Mouse (Mus musculus) macrophage (primary cell): Measurements from ENCODE around the gene Timm10b. TPM values are rescaled to one million over a fixed set of nuclear protein-coding genes. Genes with fewer than 3 reads are reported as not detected.
A peak's percentile ranks its signal among the peaks of the same experiment; 100 is the strongest.

ENCODE experiments used
- H3K27ac ChIP-seq: fragments of 350-480 bp; formaldehyde crosslinking; 2 replicates; pipeline ENCODE4 v1.9.0; 2021
- H3K36me3 ChIP-seq: fragments of 350-480 bp; formaldehyde crosslinking; 2 replicates; pipeline ENCODE4 v1.9.0; 2021; ENCODE audit errors: inconsistent target
- H3K4me3 ChIP-seq: fragments of 350-480 bp; formaldehyde crosslinking; 2 replicates; pipeline ENCODE4 v1.9.0; 2021; ENCODE audit errors: inconsistent target
- H3K79me2 ChIP-seq: fragments of 350-480 bp; formaldehyde crosslinking; 2 replicates; pipeline ENCODE4 v1.9.0; 2021; ENCODE audit errors: inconsistent target
- WGBS: methylation state at CpG from one replicate; pipeline ENCODE4 v1.1.7; 2026; ENCODE audit warnings: inconsistent platforms; ENCODE audit not compliant: missing documents; 5-methylcytosine and 5-hydroxymethylcytosine counted together
- polyA plus RNA-seq: library from polyadenylated mRNA; stranded (reverse); fragments of 250-400 nt; gene quantifications from 3 replicates; pipeline ENCODE4 v1.2.4, GENCODE M21; 2018; ENCODE audit warnings: inconsistent platforms

The Timm10b gene
- polyA plus RNA-seq, 1 experiment from 2014 or later, result 36.5 TPM

DNA sequence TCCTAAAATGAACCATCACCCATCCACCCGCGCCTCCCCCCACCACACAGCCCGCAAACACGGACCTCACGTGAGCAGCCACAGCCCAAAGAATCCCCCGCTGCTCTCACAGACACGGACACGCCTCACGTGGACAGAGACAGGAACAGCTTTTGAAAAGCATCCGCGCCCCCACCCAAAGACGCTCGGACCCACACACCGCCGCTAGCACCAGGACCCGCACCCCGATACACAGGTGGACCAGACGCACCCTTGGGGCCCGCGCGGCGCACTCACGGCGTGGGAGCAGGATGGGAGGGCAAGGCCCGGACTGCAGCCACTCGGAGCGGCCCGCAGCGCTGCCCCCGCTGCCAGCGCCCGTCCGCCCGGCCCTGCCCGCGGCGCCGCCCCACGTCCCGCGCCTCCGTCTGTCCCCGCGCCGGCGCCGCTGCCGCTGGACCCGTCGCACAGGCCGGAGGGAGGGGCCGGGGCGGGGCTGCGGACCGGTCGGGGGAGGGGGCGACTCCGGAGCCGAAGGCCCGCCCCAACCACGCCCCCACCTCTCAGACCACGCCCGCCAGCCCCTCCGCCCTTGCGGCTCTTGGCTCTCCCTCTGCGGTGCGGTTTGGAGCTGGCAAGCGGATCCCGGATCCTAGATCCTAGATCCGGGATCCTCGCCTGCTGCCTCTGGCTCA is 6.6 kb upstream of the Timm10b start, which contains the start of gene Trim3:
TSS of gene Trim3 (minus strand) at position 445 of the 674 bp plus-strand sequence.
- Histone ChIP-seq H3K79me2 (peaks cover 34% of the 10 kb centered on the region), H3K4me3 (peak within 1 kb of the TSS; percentile 63), H3K27ac (0 out of 2 replicates have a peak within 1 kb of the TSS, but pooled peaks have one; percentile 17), H3K36me3 (peaks cover 11% of the 10 kb centered on the region)
- 1% methylated on average over 59 of the region's 71 CpGs for WGBS

DNA sequence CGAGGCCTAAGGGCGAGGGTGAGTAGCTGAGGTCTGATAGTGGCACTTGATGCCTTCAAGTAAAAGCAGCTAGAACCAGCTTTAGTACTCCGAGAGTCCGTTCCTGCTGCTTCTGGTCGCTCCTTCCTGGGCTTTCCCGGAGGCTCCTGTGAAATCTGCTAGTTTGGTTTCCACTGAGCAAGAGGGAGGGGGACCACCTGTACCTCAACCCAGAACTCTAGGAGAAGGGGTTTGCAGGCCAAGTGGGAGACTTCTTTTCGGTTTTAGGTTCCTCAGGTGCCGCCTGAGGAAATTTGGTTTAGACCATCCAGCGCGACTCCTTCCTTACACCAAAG is 6.1 kb upstream of the Timm10b start:
- H3K79me2 ChIP-seq, result peaks cover 30% of the 10 kb centered on the region
- H3K27ac ChIP-seq, result 0 out of 2 replicates have a peak overlapping the region, but pooled peaks have one; percentile 17
- peaks cover 11% of the 10 kb centered on the region for H3K36me3 ChIP-seq
- peak overlapping the region; percentile 45 for H3K4me3 ChIP-seq
- 5% methylated on average over 10 of the region's 10 CpGs for WGBS

DNA sequence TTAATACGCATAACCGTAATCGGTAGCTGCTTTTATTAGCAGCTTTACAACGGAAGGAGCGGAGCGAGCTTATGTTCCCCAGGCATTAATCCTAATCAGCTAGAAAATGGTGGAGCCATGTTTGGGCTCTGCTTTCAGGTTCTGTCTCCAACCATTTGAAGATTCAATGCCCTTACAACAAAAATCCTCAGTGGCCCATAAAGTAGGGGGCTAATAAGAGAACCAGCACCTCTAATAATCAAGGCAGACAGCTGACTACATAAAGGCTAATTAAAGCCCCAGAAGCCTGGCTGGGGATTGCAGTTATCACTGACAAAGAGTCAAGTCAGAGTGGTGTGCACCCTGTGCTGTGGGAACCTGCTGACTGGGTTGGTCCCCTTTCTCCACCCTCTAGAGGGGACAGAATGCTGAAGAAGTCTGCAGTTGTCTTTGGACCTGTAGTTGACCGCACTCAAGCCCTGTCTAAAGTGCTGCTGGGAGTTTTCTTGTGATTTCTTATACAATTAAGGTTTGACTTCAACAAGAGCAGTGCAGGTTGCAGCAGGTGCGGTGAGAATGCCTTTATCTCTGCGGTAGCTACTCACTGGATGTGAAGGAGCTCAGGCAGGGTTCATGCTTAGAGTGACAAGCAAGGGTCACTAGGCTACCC is 5.5 kb upstream of the Timm10b start:
- Histone ChIP-seq H3K4me3 (no peak overlapping the region), H3K79me2 (peaks cover 33% of the 10 kb centered on the region), H3K27ac (no peak overlapping the region), H3K36me3 (peaks cover 11% of the 10 kb centered on the region)
- 68% methylated on average over 9 of the region's 9 CpGs for WGBS

DNA sequence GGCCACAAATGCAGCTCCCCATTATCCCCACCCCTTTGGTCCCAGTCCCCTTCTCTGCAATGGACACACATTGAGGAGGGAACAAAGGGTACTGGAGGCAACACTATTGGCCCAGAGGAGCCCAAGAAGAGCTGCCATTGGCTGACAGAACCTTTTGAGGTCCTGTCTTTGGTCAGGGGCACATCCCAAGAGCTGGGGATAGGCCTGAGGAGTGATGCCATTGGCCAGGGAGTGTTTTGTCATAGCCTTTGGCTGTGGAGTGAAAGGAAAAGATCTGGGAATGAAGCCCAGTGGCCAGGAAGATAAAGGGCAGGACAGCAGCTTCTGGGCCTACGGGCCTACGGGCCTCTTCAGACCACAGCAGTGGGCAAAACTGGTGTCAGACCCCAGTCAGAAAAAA is 4.1 kb upstream of the Timm10b start:
- peaks cover 11% of the 10 kb centered on the region for H3K36me3 ChIP-seq
- 92% methylated on average over 2 of the region's 2 CpGs for WGBS
- H3K27ac ChIP-seq, result no peak overlapping the region
- H3K4me3 ChIP-seq, result no peak overlapping the region
- H3K79me2 ChIP-seq, result peaks cover 34% of the 10 kb centered on the region

DNA sequence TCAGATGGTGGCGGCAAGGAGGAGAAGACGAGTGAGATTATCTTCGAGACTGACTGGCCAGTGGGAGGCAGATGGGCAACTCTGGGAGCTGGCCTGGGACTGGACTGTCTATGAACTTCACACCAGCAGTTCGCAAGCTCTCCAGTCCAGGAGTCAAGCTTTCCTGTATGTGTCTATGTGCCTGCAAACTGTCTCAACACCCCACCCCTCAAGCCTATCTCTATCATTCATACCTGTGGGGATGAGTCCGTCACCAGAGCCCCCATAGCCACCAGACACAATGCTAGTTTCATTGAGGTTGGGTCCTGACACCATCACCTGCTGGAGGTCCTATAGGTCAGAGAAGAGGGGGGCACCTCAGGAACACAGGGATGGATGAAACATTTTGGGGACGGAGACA is 1.1 kb upstream of the Timm10b start:
- peaks cover 18% of the 10 kb centered on the region for H3K36me3 ChIP-seq
- H3K27ac ChIP-seq, result no peak overlapping the region
- peaks cover 27% of the 10 kb centered on the region; the same call in 1 of the 2 replicates for H3K79me2 ChIP-seq
- no peak overlapping the region for H3K4me3 ChIP-seq
- 93% methylated on average over 6 of the region's 6 CpGs for WGBS

DNA sequence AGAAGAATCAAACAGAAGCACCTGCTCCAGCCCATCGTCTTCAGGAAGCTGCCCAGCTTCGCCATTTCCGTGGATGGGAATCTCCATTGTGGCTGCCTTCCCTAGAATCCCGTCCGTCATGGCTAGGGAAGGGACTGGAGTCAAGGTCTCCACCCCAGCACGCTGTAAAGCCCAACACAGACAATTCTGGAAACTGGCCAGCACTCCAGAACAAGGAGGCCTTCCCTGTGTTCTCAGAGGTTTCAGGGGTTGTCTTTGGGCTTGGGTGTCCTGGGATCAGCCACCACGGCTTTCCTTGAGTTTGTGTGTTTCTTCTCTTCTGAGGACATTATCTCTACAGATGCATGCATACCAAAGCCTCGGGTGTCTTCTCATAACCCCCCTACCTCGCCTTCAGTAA is 552 bp upstream of the Timm10b start:
- WGBS, result 90% methylated on average over 9 of the region's 9 CpGs
- peaks cover 19% of the 10 kb centered on the region for H3K36me3 ChIP-seq

DNA sequence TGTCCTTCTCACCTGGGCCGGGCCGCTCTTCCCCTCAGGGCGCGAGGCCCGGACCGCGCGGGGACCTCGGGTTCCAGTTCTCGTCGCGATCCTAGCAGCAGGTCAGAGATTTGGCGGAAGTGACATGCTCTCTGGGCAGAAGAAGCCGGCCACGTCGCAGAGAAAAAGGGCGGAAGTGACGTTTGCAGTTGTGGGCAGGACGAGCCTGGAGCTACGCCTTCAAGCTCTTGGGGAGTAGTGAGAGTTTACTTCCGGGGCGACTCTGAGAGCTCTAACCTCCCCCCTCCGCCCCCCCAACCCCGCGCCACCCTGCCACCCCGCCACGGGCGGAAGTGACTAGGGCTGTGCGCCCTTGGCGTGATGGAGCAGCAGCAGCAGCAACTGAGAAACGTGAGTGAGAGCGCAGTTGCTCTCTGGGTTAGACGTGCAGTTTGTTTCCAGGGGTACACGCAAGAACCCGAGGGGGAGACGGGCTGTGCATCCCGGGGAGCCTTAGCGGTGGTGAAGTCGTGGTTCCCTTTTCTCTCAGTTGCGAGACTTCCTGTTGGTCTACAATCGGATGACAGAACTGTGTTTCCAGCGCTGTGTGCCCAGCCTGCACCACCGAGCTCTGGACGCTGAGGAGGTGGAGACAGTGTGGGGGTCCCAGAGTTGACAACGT is 507 bp downstream of the Timm10b start, which contains the start of the genes Arfip2 and Gm45799:
TSS of gene Arfip2 (minus strand) at position 184 of the 661 bp plus-strand sequence.
TSS of gene Gm45799 (plus strand) at position 320 of the 661 bp plus-strand sequence.
- Histone ChIP-seq H3K36me3 (peaks cover 28% of the 10 kb centered on the region), H3K4me3 (peak within 1 kb of the TSS; percentile 69), H3K27ac (peak within 1 kb of the TSS; percentile 93), H3K79me2 (peaks cover 30% of the 10 kb centered on the region; the same call in 1 of the 2 replicates)
- WGBS, result under 1% methylated on average over 44 of the region's 45 CpGs

More for the DNA sequence above, 552 bp upstream of the Timm10b start:
- Histone ChIP-seq H3K27ac (no peak overlapping the region), H3K4me3 (peak overlapping the region; percentile 69), H3K79me2 (peaks cover 30% of the 10 kb centered on the region; the same call in 1 of the 2 replicates)

DNA sequence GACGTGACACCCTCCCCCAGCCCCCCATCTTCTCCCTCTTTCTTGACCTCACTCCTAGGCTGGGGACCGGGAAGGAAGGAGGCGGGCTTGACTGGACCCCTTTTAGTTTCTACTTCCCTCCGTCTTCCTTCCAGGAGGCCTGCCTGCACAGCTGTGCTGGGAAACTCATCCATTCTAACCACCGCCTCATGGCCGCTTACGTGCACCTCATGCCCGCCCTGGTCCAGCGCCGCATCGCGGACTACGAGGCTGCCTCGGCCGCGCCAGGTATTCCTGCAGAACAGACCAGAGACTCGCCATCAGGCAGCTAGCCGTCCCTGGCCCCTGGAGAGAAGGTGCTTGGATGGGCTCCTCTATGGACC is 1.0 kb downstream of the Timm10b start:
- Histone ChIP-seq H3K4me3 (peak overlapping the region; percentile 69), H3K36me3 (peaks cover 33% of the 10 kb centered on the region)
- WGBS, result 2% methylated on average over 17 of the region's 18 CpGs

DNA sequence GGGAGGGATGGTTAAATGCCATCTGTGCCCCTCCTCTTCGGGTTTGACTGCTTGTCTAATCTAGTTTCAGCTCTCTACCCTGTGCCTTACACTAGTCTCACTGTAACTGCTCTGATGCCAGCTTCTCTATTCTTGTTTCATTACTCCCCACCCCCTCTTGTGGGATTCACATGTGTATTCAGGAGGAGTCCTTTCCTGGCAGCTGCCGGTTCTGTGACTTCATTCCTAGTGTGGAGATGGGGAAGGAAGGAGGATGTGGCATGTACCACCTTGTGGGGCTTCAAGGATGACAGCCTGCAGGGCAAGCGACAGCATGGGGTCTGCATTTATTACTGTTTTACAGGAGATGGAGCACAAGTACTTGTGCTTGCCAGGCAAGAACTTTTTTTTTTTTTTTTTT is 2.1 kb downstream of the Timm10b start:
- Histone ChIP-seq H3K36me3 (peaks cover 30% of the 10 kb centered on the region), H3K79me2 (peaks cover 30% of the 10 kb centered on the region; the same call in 1 of the 2 replicates), H3K27ac (peak overlapping the region; percentile 93), H3K4me3 (peak overlapping the region; percentile 69; the same call in 1 of the 2 replicates)
- 28% methylated on average over 3 of the region's 3 CpGs for WGBS

More for the DNA sequence above, 1.0 kb downstream of the Timm10b start:
- Histone ChIP-seq H3K79me2 (peaks cover 30% of the 10 kb centered on the region; the same call in 1 of the 2 replicates), H3K27ac (peak overlapping the region; percentile 93)

DNA sequence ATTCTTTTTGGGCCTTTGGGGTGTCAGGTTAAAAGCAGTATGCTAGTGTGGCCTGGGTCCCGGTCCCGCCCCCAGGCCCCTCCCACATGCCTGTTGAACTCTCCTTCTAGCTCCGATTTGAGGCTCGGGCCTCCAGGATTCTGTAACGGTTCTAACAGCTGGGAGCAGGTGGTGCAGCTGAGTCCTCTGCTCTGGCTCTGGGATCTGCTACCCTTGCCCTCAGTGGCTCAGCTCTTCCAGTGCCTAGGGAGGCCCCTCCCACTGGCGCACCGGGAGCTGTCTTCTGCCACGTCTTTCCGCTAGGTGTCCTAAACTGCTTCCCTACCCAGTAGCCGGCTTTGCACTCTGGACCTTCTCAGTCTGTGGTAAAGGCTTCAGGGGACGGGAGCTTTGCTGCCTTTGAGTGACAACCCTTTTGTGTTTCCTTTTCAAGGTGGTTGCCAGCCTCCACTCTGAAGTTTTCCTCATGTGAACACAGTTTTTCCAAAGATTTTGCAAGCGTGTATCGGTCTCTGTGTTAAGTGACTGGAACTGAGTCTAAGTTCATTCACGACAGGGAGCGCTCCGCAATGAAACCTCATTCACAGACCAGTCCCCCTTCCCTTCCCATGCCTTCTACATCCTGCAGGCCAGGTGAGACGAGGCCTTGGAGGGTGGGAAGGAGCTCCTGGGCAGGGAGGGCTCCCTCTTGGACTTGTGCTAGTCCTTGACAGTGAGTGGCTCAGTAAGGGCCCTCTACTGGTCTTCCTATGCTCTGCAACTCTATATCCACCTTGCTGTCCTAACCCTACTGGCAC is 11.0 kb downstream of the Timm10b start, which contains the start of gene Dnhd1:
TSS of gene Dnhd1 (plus strand) at position 189 of the 797 bp plus-strand sequence.
- no peaks in the 10 kb centered on the region for H3K79me2 ChIP-seq
- H3K27ac ChIP-seq, result no peak within 1 kb of the TSS
- WGBS, result 2% methylated on average over 17 of the region's 17 CpGs
- H3K4me3 ChIP-seq, result peak within 1 kb of the TSS; percentile 22
- 0 out of 2 replicates have a peak, but pooled peaks cover 2% of the 10 kb centered on the region for H3K36me3 ChIP-seq

DNA sequence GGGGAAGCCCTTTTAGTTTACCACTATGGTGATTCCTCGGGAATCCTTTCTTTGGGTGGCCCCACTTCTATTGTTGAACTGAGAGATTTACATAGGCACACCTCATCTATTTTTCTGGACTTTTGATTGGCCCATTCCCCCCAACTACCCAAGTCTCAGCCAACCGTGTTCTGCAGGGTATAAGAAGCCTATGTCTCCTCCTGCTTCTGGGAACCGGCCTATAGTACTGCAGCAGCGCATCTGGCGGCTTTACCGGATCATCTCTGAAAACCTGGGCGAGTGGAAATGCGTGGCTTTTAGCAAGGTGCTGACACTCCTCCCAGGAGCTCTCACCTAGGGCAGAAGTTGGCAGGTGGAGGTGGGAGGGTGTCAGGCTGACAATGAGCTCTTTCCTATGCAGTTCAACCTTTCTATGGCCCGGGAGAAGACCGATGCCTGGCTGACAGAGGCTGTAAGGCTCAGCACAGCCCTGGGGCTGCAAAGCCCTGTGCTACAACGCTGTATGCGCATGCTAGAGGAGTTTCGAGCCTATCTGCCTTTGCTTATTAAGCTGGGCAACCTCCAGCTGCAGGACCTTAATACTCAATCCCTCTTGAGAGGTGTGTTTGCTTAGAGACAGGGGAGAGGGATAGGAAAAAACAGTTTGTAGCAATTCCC is 45.8 kb downstream of the Timm10b start:
- Histone ChIP-seq H3K36me3 (no peaks in the 10 kb centered on the region), H3K27ac (no peak overlapping the region), H3K79me2 (no peaks in the 10 kb centered on the region), H3K4me3 (no peak overlapping the region)
- WGBS, result 63% methylated on average over 13 of the region's 13 CpGs

DNA sequence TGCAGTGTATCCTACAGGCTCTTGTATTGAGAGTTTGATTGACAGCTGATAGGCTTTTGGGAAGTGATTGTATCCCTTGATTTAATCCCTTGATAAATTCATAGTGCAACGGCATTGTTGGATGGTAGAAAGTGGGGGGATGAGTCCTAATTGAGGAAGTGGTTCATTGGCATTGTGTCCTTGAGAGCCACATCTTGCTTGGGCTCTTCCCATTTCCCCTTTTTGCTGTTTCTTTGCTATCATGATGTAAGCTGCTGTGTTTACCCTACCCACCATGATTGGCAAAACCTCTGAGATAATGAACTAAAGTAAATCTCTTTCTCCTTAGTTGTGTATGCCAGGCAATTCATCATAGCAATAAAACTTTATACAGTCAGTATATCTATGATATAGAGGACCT is 51.0 kb downstream of the Timm10b start:
- H3K36me3 ChIP-seq, result no peaks in the 10 kb centered on the region
- 0% methylated on average over 1 of the region's 1 CpGs for WGBS
- H3K27ac ChIP-seq, result no peak overlapping the region
- H3K79me2 ChIP-seq, result no peaks in the 10 kb centered on the region
- no peak overlapping the region for H3K4me3 ChIP-seq
